Mouse (Mus musculus) neural tube, postnatal 0 days (tissue): Measurements from ENCODE around the gene Ccdc8. TPM values are rescaled to one million over a fixed set of nuclear protein-coding genes. Genes with fewer than 3 reads are reported as not detected.

Source experiments
- polyA plus RNA-seq: library from polyadenylated mRNA; unstranded; fragments of >200 nt; fragmentation: Nextera tagmentation; extraction: Ambion mirVana; gene quantifications from 2 replicates; pipeline ENCODE4 v1.2.1, GENCODE M21; 2015

Gene Ccdc8
- polyA plus RNA-seq, result 2.6 and 3.3 TPM in 2 replicates

GRCm38 (mm10) chr7:16992451-16992807, at the start of gene Ccdc8:
Gene Ccdc8 (plus strand): TSS chr7:16992708.

GRCm38 (mm10) chr7:16944061-16944807, 48.3 kb upstream of the Ccdc8 start, which contains the start of gene Pnmal2:
Gene Pnmal2 (plus strand): TSS chr7:16944682.

GRCm38 (mm10) chr7:16959539-16960187, 32.8 kb upstream of the Ccdc8 start, which contains the start of gene Pnmal1:
Gene Pnmal1 (plus strand): TSS chr7:16959679.

DNA sequence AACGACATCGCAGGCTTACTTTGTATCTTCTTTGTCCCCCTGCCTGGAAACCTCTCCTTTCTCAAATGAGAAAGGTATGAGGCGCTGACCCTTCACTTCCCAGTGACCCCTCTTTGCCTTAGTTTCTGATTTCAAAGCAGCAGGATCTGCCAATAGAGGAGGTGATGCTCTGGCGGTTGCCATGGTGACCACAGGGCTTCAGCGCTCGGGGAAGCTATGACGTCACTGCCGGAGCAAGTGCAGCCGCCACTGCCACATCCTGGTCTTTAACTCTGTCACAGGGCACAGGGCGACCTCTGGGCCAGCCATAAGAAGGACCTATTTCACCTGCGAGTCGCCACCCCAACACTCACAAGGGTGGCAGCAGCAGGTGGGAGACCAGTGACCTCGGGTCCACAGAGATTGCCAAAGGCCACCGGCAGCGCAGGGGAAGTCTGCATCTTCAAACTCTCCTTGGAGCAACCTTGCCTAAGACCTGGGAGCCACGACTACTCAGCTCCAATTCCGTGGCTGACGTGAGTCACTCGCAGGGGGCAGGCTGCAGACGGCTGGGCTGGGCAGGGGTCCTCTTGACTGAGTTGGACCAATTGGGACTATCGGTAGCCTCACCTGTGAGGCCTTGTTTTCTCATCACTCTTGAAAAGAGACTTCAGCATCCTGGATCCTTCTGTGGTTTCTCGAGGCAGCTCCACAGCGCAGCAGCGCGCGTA, 9.5 kb upstream of the Ccdc8 start, which contains the start of gene Gm42372:
Gene Gm42372, plus strand, starts transcription at position 228 of the 710 bp plus-strand sequence.

DNA sequence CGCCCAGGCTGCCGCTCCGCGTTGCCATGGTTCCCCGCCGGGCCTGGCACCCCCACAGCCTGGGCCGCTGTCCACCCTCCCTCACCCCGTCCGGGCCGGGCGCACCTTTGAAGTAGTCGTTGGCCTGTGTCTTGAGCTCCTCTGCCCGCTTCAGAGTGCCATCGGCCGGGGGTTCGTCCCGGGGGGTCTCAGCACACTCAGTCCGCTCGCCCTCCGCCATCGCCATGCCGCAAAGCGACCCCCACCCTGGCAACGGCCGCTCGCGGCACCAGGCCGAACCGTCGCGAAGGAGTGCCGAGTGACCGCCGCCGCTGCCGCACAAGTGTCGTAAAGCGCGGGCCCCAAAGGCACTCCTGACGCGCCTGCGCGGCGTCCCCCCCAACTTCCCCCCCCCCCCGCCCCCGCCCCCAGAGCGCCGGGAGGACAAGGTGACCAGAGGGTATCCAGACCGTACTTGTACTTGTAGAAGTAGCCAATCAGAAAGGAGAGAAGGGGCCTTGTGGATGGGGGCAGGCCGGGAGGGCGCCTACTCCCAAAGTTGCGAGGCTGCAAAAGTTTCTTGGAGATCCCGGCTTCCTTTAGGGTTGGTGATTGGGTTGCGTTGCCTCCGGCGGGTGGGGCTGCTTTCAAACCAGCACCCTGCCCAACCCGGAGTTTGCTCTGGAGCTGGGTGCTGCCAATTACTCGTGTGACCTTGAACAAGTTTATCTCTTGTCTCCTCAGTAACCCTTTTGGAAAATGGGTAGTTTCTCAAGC, 35.3 kb downstream of the Ccdc8 start, which contains the start of gene Ppp5c:
Gene Ppp5c, minus strand, starts transcription at position 337 of the 756 bp plus-strand sequence.

Other genes with a start within 250 kb of the Ccdc8 start
- gene Slc1a5, start 211.4 kb upstream of the Ccdc8 start, polyA plus RNA-seq, result 8.7 and 10.1 TPM in 2 replicates
- gene Strn4, start 176.8 kb upstream of the Ccdc8 start, polyA plus RNA-seq, result 121 and 149 TPM in 2 replicates
- gene Fkrp, start 176.0 kb upstream of the Ccdc8 start, polyA plus RNA-seq, result 43.6 and 49.7 TPM in 2 replicates
- gene Prkd2, start 149.8 kb upstream of the Ccdc8 start, polyA plus RNA-seq, result 5.4 and 6.6 TPM in 2 replicates
- 11.2 and 15.7 TPM in 2 replicates for gene Dact3, start 117.4 kb upstream of the Ccdc8 start, polyA plus RNA-seq
- 1.5 and 1.8 TPM in 2 replicates for gene Gng8, start 100.9 kb upstream of the Ccdc8 start, polyA plus RNA-seq
- 0.37 TPM in 1 of 2 replicates, not detected in the other for gene Ptgir, start 86.2 kb upstream of the Ccdc8 start, polyA plus RNA-seq
- 389 and 426 TPM in 2 replicates for gene Calm3, start 68.6 kb upstream of the Ccdc8 start, polyA plus RNA-seq
- gene Pnmal2, start 48.0 kb upstream of the Ccdc8 start, polyA plus RNA-seq, result 148 and 154 TPM in 2 replicates
- 40.6 and 46.3 TPM in 2 replicates for gene Pnmal1, start 33.0 kb upstream of the Ccdc8 start, polyA plus RNA-seq
- 10.7 and 12.8 TPM in 2 replicates for gene Gm42372, start 9.6 kb upstream of the Ccdc8 start, polyA plus RNA-seq
- gene Ppp5c, start 35.2 kb downstream of the Ccdc8 start, polyA plus RNA-seq, result 126 and 135 TPM in 2 replicates
- 3.0 and 4.4 TPM in 2 replicates for gene Hif3a, start 69.7 kb downstream of the Ccdc8 start, polyA plus RNA-seq
- gene Psg16, start 81.3 kb downstream of the Ccdc8 start, polyA plus RNA-seq, result 3.8 and 4.6 TPM in 2 replicates
- not detected in 2 replicates for gene Ceacam3, start 157.6 kb downstream of the Ccdc8 start, polyA plus RNA-seq
- not detected in 2 replicates for gene Psg29, start 210.8 kb downstream of the Ccdc8 start, polyA plus RNA-seq